Mouse (Mus musculus): Measurements from ENCODE around the gene Nexn. TPM values are rescaled to one million over a fixed set of nuclear protein-coding genes. Genes with fewer than 3 reads are reported as not detected.
"Not testable (repeated sequence)": the region's sequence is repeated elsewhere in the genome, so short reads cannot be mapped to it uniquely, and the experiment has no call there.

The Nexn gene
- polyA plus RNA-seq, 1 experiment from 2014 or later = 1.8 TPM

- Histone ChIP-seq H3K9me3 (replicated peaks; ENCODE audit: control insufficient read depth, low read length, poor library complexity, severe bottlenecking) (no peaks in the 10 kb centered on the region), H3K4me2 (ENCODE audit: low read length) (no peak overlapping the region), H3K4me3 (ENCODE audit: low read depth, low read length) (no peak overlapping the region), H3K27me3 (ENCODE audit: control insufficient read depth, insufficient read depth, low read depth, low read length) (no peaks in the 10 kb centered on the region), H3K9ac (ENCODE audit: low read depth, low read length) (no peak overlapping the region), H3K4me1 (ENCODE audit: control insufficient read depth, insufficient read depth, low read length) (no peaks in the 10 kb centered on the region), H3K27ac (ENCODE audit: low read length) (no peak overlapping the region), H3K36me3 (ENCODE audit: control insufficient read depth, insufficient read depth, low read length) (no peaks in the 10 kb centered on the region)
- ATAC-seq = no peak
- WGBS = 67% methylated on average over 1 of the region's 2 CpGs
These were observed 64.5 kb downstream of the Nexn start for GRCm38 (mm10) chr3:152201651-152202050.

GRCm38 (mm10) chr3:152201181-152201580 is 65.0 kb downstream of the Nexn start:
- no peaks in the 10 kb centered on the region for H3K9me3 ChIP-seq (replicated peaks; ENCODE audit: control insufficient read depth, low read length, poor library complexity, severe bottlenecking)
- no peak for ATAC-seq
- H3K4me3 ChIP-seq (ENCODE audit: low read depth, low read length) = no peak overlapping the region
- no peak overlapping the region for H3K4me2 ChIP-seq (ENCODE audit: low read length)
- 91% methylated on average over 3 of the region's 3 CpGs for WGBS
- H3K4me1 ChIP-seq (ENCODE audit: control insufficient read depth, insufficient read depth, low read length) = no peaks in the 10 kb centered on the region
- H3K27ac ChIP-seq (ENCODE audit: low read length) = no peak overlapping the region
- no peaks in the 10 kb centered on the region for H3K36me3 ChIP-seq (ENCODE audit: control insufficient read depth, insufficient read depth, low read length)
- H3K9ac ChIP-seq (ENCODE audit: low read depth, low read length) = no peak overlapping the region
- no peaks in the 10 kb centered on the region for H3K27me3 ChIP-seq (ENCODE audit: control insufficient read depth, insufficient read depth, low read depth, low read length)

GRCm38 (mm10) chr3:152199125-152199524 is 67.0 kb downstream of the Nexn start:
- Histone ChIP-seq H3K9me3 (replicated peaks; ENCODE audit: control insufficient read depth, low read length, poor library complexity, severe bottlenecking) (no peaks in the 10 kb centered on the region), H3K27ac (ENCODE audit: low read length) (no peak overlapping the region), H3K27me3 (ENCODE audit: control insufficient read depth, insufficient read depth, low read depth, low read length) (no peaks in the 10 kb centered on the region), H3K36me3 (ENCODE audit: control insufficient read depth, insufficient read depth, low read length) (no peaks in the 10 kb centered on the region), H3K4me1 (ENCODE audit: control insufficient read depth, insufficient read depth, low read length) (no peaks in the 10 kb centered on the region), H3K9ac (ENCODE audit: low read depth, low read length) (no peak overlapping the region), H3K4me3 (ENCODE audit: low read depth, low read length) (no peak overlapping the region), H3K4me2 (ENCODE audit: low read length) (no peak overlapping the region)
- 73% methylated on average over 3 of the region's 3 CpGs for WGBS
- ATAC-seq = no peak

GRCm38 (mm10) chr3:152197246-152197645 is 68.9 kb downstream of the Nexn start:
- not testable (repeated sequence) for H3K27ac ChIP-seq (ENCODE audit: low read length); H3K27me3 ChIP-seq (ENCODE audit: control insufficient read depth, insufficient read depth, low read depth, low read length); H3K4me3 ChIP-seq (ENCODE audit: low read depth, low read length); H3K4me2 ChIP-seq (ENCODE audit: low read length); H3K9me3 ChIP-seq (replicated peaks; ENCODE audit: control insufficient read depth, low read length, poor library complexity, severe bottlenecking); H3K9ac ChIP-seq (ENCODE audit: low read depth, low read length); H3K36me3 ChIP-seq (ENCODE audit: control insufficient read depth, insufficient read depth, low read length); H3K4me1 ChIP-seq (ENCODE audit: control insufficient read depth, insufficient read depth, low read length); ATAC-seq
- WGBS = 38% methylated on average over 2 of the region's 2 CpGs

- H3K36me3 ChIP-seq (ENCODE audit: control insufficient read depth, insufficient read depth, low read length) = no peaks in the 10 kb centered on the region
- no peaks in the 10 kb centered on the region for H3K27me3 ChIP-seq (ENCODE audit: control insufficient read depth, insufficient read depth, low read depth, low read length)
- H3K9me3 ChIP-seq (replicated peaks; ENCODE audit: control insufficient read depth, low read length, poor library complexity, severe bottlenecking) = no peaks in the 10 kb centered on the region
- WGBS = under 1% methylated on average over 17 of the region's 17 CpGs
- H3K4me3 ChIP-seq (ENCODE audit: low read depth, low read length) = peak overlapping the region; percentile 60
- ATAC-seq = peak; percentile 99
- peak overlapping the region; percentile 66 for H3K9ac ChIP-seq (ENCODE audit: low read depth, low read length)
- peak overlapping the region; percentile 58 for H3K4me2 ChIP-seq (ENCODE audit: low read length)
- H3K27ac ChIP-seq (ENCODE audit: low read length) = peak overlapping the region; percentile 86
- peaks cover 18% of the 10 kb centered on the region for H3K4me1 ChIP-seq (ENCODE audit: control insufficient read depth, insufficient read depth, low read length)
These were observed 72.5 kb downstream of the Nexn start for GRCm38 (mm10) chr3:152193635-152194097.

GRCm38 (mm10) chr3:152193177-152193576 is 73.0 kb downstream of the Nexn start:
- Histone ChIP-seq H3K4me2 (ENCODE audit: low read length) (peak overlapping the region; percentile 58), H3K27ac (ENCODE audit: low read length) (peak overlapping the region; percentile 86), H3K9me3 (replicated peaks; ENCODE audit: control insufficient read depth, low read length, poor library complexity, severe bottlenecking) (no peaks in the 10 kb centered on the region), H3K36me3 (ENCODE audit: control insufficient read depth, insufficient read depth, low read length) (no peaks in the 10 kb centered on the region), H3K4me3 (ENCODE audit: low read depth, low read length) (peak overlapping the region; percentile 60), H3K27me3 (ENCODE audit: control insufficient read depth, insufficient read depth, low read depth, low read length) (no peaks in the 10 kb centered on the region), H3K9ac (ENCODE audit: low read depth, low read length) (peak overlapping the region; percentile 66), H3K4me1 (ENCODE audit: control insufficient read depth, insufficient read depth, low read length) (peaks cover 18% of the 10 kb centered on the region)
- no peak for ATAC-seq
- WGBS = 2% methylated on average over 7 of the region's 7 CpGs

GRCm38 (mm10) chr3:152192238-152192931 is 73.8 kb downstream of the Nexn start:
- Histone ChIP-seq H3K36me3 (ENCODE audit: control insufficient read depth, insufficient read depth, low read length) (no peaks in the 10 kb centered on the region), H3K9me3 (replicated peaks; ENCODE audit: control insufficient read depth, low read length, poor library complexity, severe bottlenecking) (no peaks in the 10 kb centered on the region), H3K4me1 (ENCODE audit: control insufficient read depth, insufficient read depth, low read length) (peaks cover 18% of the 10 kb centered on the region), H3K4me2 (ENCODE audit: low read length) (peak overlapping the region; percentile 59), H3K9ac (ENCODE audit: low read depth, low read length) (no peak overlapping the region), H3K27ac (ENCODE audit: low read length) (no peak overlapping the region), H3K27me3 (ENCODE audit: control insufficient read depth, insufficient read depth, low read depth, low read length) (no peaks in the 10 kb centered on the region), H3K4me3 (ENCODE audit: low read depth, low read length) (peak overlapping the region; percentile 41)
- no peak for ATAC-seq
- WGBS = 43% methylated on average over 10 of the region's 11 CpGs

GRCm38 (mm10) chr3:152191791-152192237 is 74.3 kb downstream of the Nexn start:
- Histone ChIP-seq H3K4me2 (ENCODE audit: low read length) (peak overlapping the region; percentile 59), H3K9me3 (replicated peaks; ENCODE audit: control insufficient read depth, low read length, poor library complexity, severe bottlenecking) (no peaks in the 10 kb centered on the region), H3K9ac (ENCODE audit: low read depth, low read length) (no peak overlapping the region), H3K36me3 (ENCODE audit: control insufficient read depth, insufficient read depth, low read length) (no peaks in the 10 kb centered on the region), H3K27me3 (ENCODE audit: control insufficient read depth, insufficient read depth, low read depth, low read length) (no peaks in the 10 kb centered on the region), H3K4me3 (ENCODE audit: low read depth, low read length) (peak overlapping the region; percentile 41), H3K27ac (ENCODE audit: low read length) (no peak overlapping the region), H3K4me1 (ENCODE audit: control insufficient read depth, insufficient read depth, low read length) (peaks cover 18% of the 10 kb centered on the region)
- ATAC-seq = no peak
- 49% methylated on average over 6 of the region's 6 CpGs for WGBS

- no peaks in the 10 kb centered on the region for H3K36me3 ChIP-seq (ENCODE audit: control insufficient read depth, insufficient read depth, low read length)
- no peaks in the 10 kb centered on the region for H3K9me3 ChIP-seq (replicated peaks; ENCODE audit: control insufficient read depth, low read length, poor library complexity, severe bottlenecking)
- no peak for ATAC-seq
- no peaks in the 10 kb centered on the region for H3K27me3 ChIP-seq (ENCODE audit: control insufficient read depth, insufficient read depth, low read depth, low read length)
- peak overlapping the region; percentile 34; the same call in 1 of the 2 replicates for H3K4me2 ChIP-seq (ENCODE audit: low read length)
- H3K4me1 ChIP-seq (ENCODE audit: control insufficient read depth, insufficient read depth, low read length) = peaks cover 18% of the 10 kb centered on the region
- H3K27ac ChIP-seq (ENCODE audit: low read length) = no peak overlapping the region
- no peak overlapping the region for H3K4me3 ChIP-seq (ENCODE audit: low read depth, low read length)
- 0 out of 2 replicates have a peak overlapping the region, but pooled peaks have one; percentile 35 for H3K9ac ChIP-seq (ENCODE audit: low read depth, low read length)
- 75% methylated on average over 9 of the region's 9 CpGs for WGBS
These were observed 75.3 kb downstream of the Nexn start for GRCm38 (mm10) chr3:152190679-152191477.
